Mouse (Mus musculus) MN1 (cell line): ENCODE results near the gene Gsn.

Experiments used
- DNase-seq: peaks from one replicate; pipeline ENCODE4 v3.0.0-alpha.2; 2016; ENCODE audit warnings: low spot score

The Gsn gene

GRCm38 (mm10) chr2:35328064-35328792 lies 72.0 kb downstream of the Gsn start:
- DNase-seq, result no peak

- DNase-seq, result no peak
Observed at GRCm38 (mm10) chr2:35329061-35329460, 72.9 kb downstream of the Gsn start.

- DNase-seq, result no peak
Observed at GRCm38 (mm10) chr2:35331205-35331604, 75.0 kb downstream of the Gsn start.

GRCm38 (mm10) chr2:35333670-35334069 lies 77.5 kb downstream of the Gsn start:
- DNase-seq, result no peak

- DNase-seq, result no peak
Observed at GRCm38 (mm10) chr2:35335620-35336019, 79.4 kb downstream of the Gsn start.

- DNase-seq, result peak; percentile 100
Observed at GRCm38 (mm10) chr2:35336388-35337280, 80.5 kb downstream of the Gsn start, which contains the start of gene Stom. Gene Stom (minus strand): TSS chr2:35336976.

- peak; percentile 45 for DNase-seq
Observed at GRCm38 (mm10) chr2:35337419-35337818, 81.2 kb downstream of the Gsn start.

- peak; percentile 57 for DNase-seq
Observed at GRCm38 (mm10) chr2:35338036-35338435, 81.9 kb downstream of the Gsn start.

- no peak for DNase-seq
Observed at GRCm38 (mm10) chr2:35338707-35339106, 82.5 kb downstream of the Gsn start.

GRCm38 (mm10) chr2:35342605-35343004 lies 86.4 kb downstream of the Gsn start:
- peak; percentile 76 for DNase-seq

- no peak for DNase-seq
Observed at GRCm38 (mm10) chr2:35345984-35346383, 89.8 kb downstream of the Gsn start.

GRCm38 (mm10) chr2:35349184-35349583 lies 93.0 kb downstream of the Gsn start:
- peak; percentile 74 for DNase-seq
